Mouse (Mus musculus): ENCODE measurements around the gene Agbl1. TPM values are rescaled to one million over a fixed set of nuclear protein-coding genes. Genes with fewer than 3 reads are reported as not detected.

The Agbl1 gene
- polyA plus RNA-seq, 1 experiment from 2014 or later: not detected

- Histone ChIP-seq H3K4me1 (ENCODE audit: insufficient read depth) (no peaks in the 10 kb centered on the region), H3K9me3 (ENCODE audit: low read depth, low read length) (no peaks in the 10 kb centered on the region), H3K9ac (no peak overlapping the region), H3K36me3 (ENCODE audit: insufficient read depth) (no peaks in the 10 kb centered on the region), H3K4me2 (no peak overlapping the region), H3K27ac (ENCODE audit: low read depth) (no peak overlapping the region), H3K27me3 (ENCODE audit: insufficient read depth, low read length) (no peaks in the 10 kb centered on the region), H3K4me3 (ENCODE audit: low read depth, low read length) (no peak overlapping the region)
- ATAC-seq (ENCODE audit: insufficient read depth) (no peak), DNase-seq (no peak)
- TF ChIP-seq CTCF (IDR thresholded peaks at IDR 0.05; ENCODE audit: low read depth): no peak
- WGBS: 62% methylated on average over 2 of the region's 2 CpGs
Measured at GRCm38 (mm10) chr7:77095153-77095552, 865.5 kb downstream of the Agbl1 start.

DNA sequence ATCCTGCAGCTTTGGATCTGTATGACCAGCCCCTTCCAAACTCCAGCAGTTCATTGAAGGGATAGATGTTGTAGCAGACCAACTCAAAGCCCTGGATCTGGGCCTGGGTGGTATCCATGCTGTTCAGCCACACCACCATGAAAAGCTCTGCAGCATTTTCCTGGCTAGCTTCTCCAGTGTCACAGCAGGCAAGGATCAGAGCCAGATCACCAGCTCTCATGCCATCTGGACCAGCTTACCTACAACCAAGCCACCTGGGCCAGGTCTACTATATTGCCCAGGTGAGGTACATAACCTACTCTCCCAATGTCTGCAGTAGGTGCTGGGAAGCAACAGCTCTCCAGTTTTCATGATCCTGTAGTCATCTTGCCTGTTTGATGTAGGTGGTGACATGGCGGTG lies 884.3 kb downstream of the Agbl1 start:
- Histone ChIP-seq H3K9ac (no peak overlapping the region), H3K4me3 (ENCODE audit: low read depth, low read length) (no peak overlapping the region), H3K9me3 (ENCODE audit: low read depth, low read length) (no peaks in the 10 kb centered on the region), H3K27me3 (ENCODE audit: insufficient read depth, low read length) (no peaks in the 10 kb centered on the region), H3K4me2 (no peak overlapping the region), H3K36me3 (ENCODE audit: insufficient read depth) (no peaks in the 10 kb centered on the region), H3K4me1 (ENCODE audit: insufficient read depth) (no peaks in the 10 kb centered on the region), H3K27ac (ENCODE audit: low read depth) (no peak overlapping the region)
- 88% methylated on average over 1 of the region's 1 CpGs for WGBS
- ATAC-seq (ENCODE audit: insufficient read depth) (no peak), DNase-seq (no peak)
- no peak for TF ChIP-seq CTCF (IDR thresholded peaks at IDR 0.05; ENCODE audit: low read depth)

DNA sequence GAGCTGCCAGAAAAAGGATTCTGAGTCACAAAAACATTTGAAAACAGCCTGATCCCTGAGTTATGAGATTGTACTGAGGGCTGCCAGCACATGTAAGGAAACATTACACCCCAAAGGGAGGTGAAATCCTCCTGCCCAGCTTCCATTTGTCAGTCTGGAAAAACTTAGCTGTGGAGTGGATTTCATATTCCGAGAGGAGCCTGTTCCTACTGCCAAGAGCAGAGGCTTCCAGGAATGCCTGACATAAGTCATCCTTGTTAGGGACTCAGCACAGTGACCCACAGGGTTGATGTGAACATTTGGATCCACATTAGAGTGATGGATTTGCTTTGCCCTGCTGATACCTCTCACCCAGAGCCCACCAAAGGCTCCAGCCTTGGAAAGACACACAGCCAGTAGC lies 899.4 kb downstream of the Agbl1 start:
- no peak for DNase-seq
- Histone ChIP-seq H3K9ac (no peak overlapping the region), H3K36me3 (ENCODE audit: insufficient read depth) (no peaks in the 10 kb centered on the region), H3K27me3 (ENCODE audit: insufficient read depth, low read length) (no peaks in the 10 kb centered on the region), H3K9me3 (ENCODE audit: low read depth, low read length) (no peaks in the 10 kb centered on the region), H3K4me2 (no peak overlapping the region), H3K4me1 (ENCODE audit: insufficient read depth) (peaks cover 7% of the 10 kb centered on the region), H3K4me3 (ENCODE audit: low read depth, low read length) (no peak overlapping the region), H3K27ac (ENCODE audit: low read depth) (no peak overlapping the region)
- no peak for TF ChIP-seq CTCF (IDR thresholded peaks at IDR 0.05; ENCODE audit: low read depth)
- 37% methylated on average over 1 of the region's 1 CpGs for WGBS
- ATAC-seq (ENCODE audit: insufficient read depth): no peak

GRCm38 (mm10) chr7:77131950-77132349 lies 902.3 kb downstream of the Agbl1 start:
- no peaks in the 10 kb centered on the region for H3K9me3 ChIP-seq (ENCODE audit: low read depth, low read length)
- H3K4me1 ChIP-seq (ENCODE audit: insufficient read depth): peaks cover 7% of the 10 kb centered on the region
- no peak overlapping the region for H3K4me2 ChIP-seq
- peak; percentile 69 for DNase-seq
- no peak overlapping the region for H3K9ac ChIP-seq
- ATAC-seq (ENCODE audit: insufficient read depth): peak; percentile 68; the same call in 1 of the 2 replicates
- no peak overlapping the region for H3K27ac ChIP-seq (ENCODE audit: low read depth)
- H3K36me3 ChIP-seq (ENCODE audit: insufficient read depth): no peaks in the 10 kb centered on the region
- TF ChIP-seq CTCF (IDR thresholded peaks at IDR 0.05; ENCODE audit: low read depth): peak; percentile 62
- H3K27me3 ChIP-seq (ENCODE audit: insufficient read depth, low read length): no peaks in the 10 kb centered on the region
- H3K4me3 ChIP-seq (ENCODE audit: low read depth, low read length): no peak overlapping the region
- 31% methylated on average over 7 of the region's 7 CpGs for WGBS

DNA sequence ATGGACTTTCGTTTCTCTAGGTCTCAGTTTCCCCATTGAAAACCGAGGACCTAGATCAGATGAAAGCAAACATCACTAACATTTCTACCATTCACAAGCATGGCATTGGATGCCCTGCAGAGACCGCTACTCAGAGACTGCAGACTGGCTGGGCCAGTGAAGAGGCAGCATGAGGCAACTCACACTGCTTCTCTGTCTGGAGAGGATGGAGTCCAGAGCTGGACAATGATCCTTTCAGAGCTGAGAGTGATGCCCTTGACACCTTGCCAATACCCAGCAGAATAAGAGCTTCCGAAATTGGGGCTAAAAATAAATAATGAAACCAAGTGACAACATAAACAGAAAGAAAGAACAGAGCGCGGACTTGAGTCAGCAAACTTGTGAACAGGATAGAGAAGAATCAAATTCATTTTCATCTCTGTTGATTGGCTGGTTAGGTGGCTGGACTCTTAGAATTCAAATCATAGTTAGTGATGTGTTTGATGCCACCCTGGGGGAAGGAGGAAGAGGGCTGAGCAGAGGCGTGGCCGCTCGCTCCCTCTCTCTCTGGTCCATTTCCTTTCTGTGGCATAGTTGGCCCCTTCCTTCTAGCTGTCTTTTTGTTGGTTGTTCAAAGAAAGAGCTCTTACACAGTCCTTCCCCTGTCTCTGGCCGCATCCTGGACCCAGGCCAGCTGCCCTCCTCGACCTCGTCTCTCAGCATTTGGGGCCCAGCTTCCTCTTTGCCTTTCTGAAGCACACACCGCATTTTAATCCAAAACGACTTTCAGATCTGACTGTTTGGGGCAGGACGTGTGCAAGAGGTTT lies 903.1 kb downstream of the Agbl1 start:
- TF ChIP-seq CTCF (IDR thresholded peaks at IDR 0.05; ENCODE audit: low read depth): no peak
- Histone ChIP-seq H3K9me3 (ENCODE audit: low read depth, low read length) (no peaks in the 10 kb centered on the region), H3K27ac (ENCODE audit: low read depth) (no peak overlapping the region), H3K27me3 (ENCODE audit: insufficient read depth, low read length) (no peaks in the 10 kb centered on the region), H3K4me2 (peak overlapping the region; percentile 27; the same call in 1 of the 2 replicates), H3K36me3 (ENCODE audit: insufficient read depth) (no peaks in the 10 kb centered on the region), H3K4me1 (ENCODE audit: insufficient read depth) (peaks cover 7% of the 10 kb centered on the region), H3K9ac (no peak overlapping the region), H3K4me3 (ENCODE audit: low read depth, low read length) (no peak overlapping the region)
- DNase-seq (peak; percentile 73), ATAC-seq (ENCODE audit: insufficient read depth) (peak; percentile 76)
- 45% methylated on average over 15 of the region's 15 CpGs for WGBS

- H3K9ac ChIP-seq: no peak overlapping the region
- DNase-seq: peak; percentile 6
- H3K27ac ChIP-seq (ENCODE audit: low read depth): no peak overlapping the region
- H3K4me3 ChIP-seq (ENCODE audit: low read depth, low read length): no peak overlapping the region
- H3K36me3 ChIP-seq (ENCODE audit: insufficient read depth): no peaks in the 10 kb centered on the region
- no peaks in the 10 kb centered on the region for H3K27me3 ChIP-seq (ENCODE audit: insufficient read depth, low read length)
- no peak overlapping the region for H3K4me2 ChIP-seq
- WGBS: 52% methylated on average over 2 of the region's 2 CpGs
- TF ChIP-seq CTCF (IDR thresholded peaks at IDR 0.05; ENCODE audit: low read depth): no peak
- no peaks in the 10 kb centered on the region for H3K9me3 ChIP-seq (ENCODE audit: low read depth, low read length)
- H3K4me1 ChIP-seq (ENCODE audit: insufficient read depth): peaks cover 7% of the 10 kb centered on the region
- no peak for ATAC-seq (ENCODE audit: insufficient read depth)
Measured at GRCm38 (mm10) chr7:77134860-77135259, 905.2 kb downstream of the Agbl1 start.

DNA sequence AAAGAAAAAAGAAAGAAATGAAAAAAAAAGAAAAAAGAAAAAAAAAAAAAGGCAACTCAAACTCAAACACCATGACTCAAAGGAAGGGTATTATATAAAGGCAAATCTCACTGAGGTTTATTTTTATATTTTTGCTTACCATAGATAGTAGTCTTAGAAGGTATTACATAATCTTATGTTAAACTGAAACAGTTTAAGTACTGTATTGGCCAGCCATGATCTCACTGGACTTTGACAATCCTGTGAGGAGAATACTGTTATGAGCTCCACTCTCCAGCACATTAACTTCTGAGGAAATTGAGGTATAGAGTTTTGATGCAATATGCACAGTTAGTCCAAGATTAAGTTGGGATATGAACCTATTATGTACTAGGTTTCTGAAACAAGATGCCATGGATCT lies 909.0 kb downstream of the Agbl1 start:
- Histone ChIP-seq H3K4me1 (ENCODE audit: insufficient read depth) (no peaks in the 10 kb centered on the region), H3K4me3 (ENCODE audit: low read depth, low read length) (no peak overlapping the region), H3K27ac (ENCODE audit: low read depth) (no peak overlapping the region), H3K36me3 (ENCODE audit: insufficient read depth) (no peaks in the 10 kb centered on the region), H3K4me2 (no peak overlapping the region), H3K9ac (no peak overlapping the region), H3K27me3 (ENCODE audit: insufficient read depth, low read length) (no peaks in the 10 kb centered on the region), H3K9me3 (ENCODE audit: low read depth, low read length) (no peaks in the 10 kb centered on the region)
- DNase-seq (no peak), ATAC-seq (ENCODE audit: insufficient read depth) (no peak)
- no peak for TF ChIP-seq CTCF (IDR thresholded peaks at IDR 0.05; ENCODE audit: low read depth)
